Mouse (Mus musculus) megakaryocyte, embryonic 14.5 days (primary cell): ENCODE results near the gene Ssr3. TPM values are rescaled to one million over a fixed set of nuclear protein-coding genes. Genes with fewer than 3 reads are reported as not detected.
A peak's percentile ranks its signal among the peaks of the same experiment; 100 is the strongest.

ENCODE experiments used
- H3K27me3 ChIP-seq: replicated peaks from 2 replicates; pipeline ENCODE3; 2012; ENCODE audit warnings: inconsistent platforms
- H3K36me3 ChIP-seq: replicated peaks from 2 replicates; pipeline ENCODE3; 2012; ENCODE audit warnings: low read length, inconsistent platforms, mixed read lengths
- H3K4me1 ChIP-seq: 2 replicates; pipeline ENCODE4 v1.6.1; 2012; ENCODE audit warnings: inconsistent platforms
- H3K4me3 ChIP-seq: replicated peaks from 2 replicates; pipeline ENCODE3; 2012; ENCODE audit warnings: moderate library complexity, mild to moderate bottlenecking, inconsistent platforms
- H3K9me3 ChIP-seq: 2 replicates; pipeline ENCODE4 v1.6.1; 2012; ENCODE audit warnings: inconsistent platforms
- FLI1 ChIP-seq: IDR thresholded peaks from 2 replicates; pipeline ENCODE4 v1.6.1; 2012; ENCODE audit warnings: low read length, inconsistent platforms, mixed read lengths
- GATA1 ChIP-seq: IDR thresholded peaks from 3 replicates; pipeline ENCODE4 v1.6.1; 2012; ENCODE audit warnings: mixed read lengths, low read length, inconsistent platforms, borderline replicate concordance
- polyA plus RNA-seq: library from polyadenylated mRNA; stranded (reverse); fragments of >175 nt; gene quantifications from 2 replicates; pipeline ENCODE4 v1.2.3, GENCODE M21; 2012; ENCODE audit warnings: low replicate concordance; ENCODE audit not compliant: insufficient read depth

The Ssr3 gene
- 3.0 and 7.8 TPM in 2 replicates for polyA plus RNA-seq

DNA sequence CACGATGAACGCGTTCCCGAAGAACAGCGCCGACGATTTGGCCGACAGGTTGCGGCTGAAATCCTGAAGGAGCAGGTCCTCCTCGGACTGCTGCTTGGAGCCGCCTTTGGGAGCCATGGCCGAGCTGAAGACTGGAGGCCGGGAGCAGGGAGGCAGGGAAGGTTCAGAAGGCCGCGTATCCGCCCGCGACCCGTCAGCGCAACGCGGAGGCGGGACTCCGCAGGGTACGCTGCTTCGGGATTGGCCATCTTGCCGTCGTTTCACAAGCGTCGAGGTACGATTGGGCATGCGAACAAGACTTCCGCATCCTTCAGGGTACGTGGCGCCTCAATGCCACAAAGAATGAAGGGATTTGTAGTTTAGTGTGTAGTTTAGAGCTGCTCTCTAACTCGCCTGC lies at the start of gene Ssr3:
TSS of gene Ssr3 (minus strand) at position 203 of the 397 bp plus-strand sequence.
- H3K27me3 ChIP-seq, result no peaks in the 10 kb centered on the region
- H3K4me1 ChIP-seq, result peaks cover 30% of the 10 kb centered on the region
- peak within 1 kb of the TSS; percentile 98 for H3K4me3 ChIP-seq
- no peaks in the 10 kb centered on the region for H3K9me3 ChIP-seq
- TF ChIP-seq FLI1, result no peak
- TF ChIP-seq GATA1, result no peak
- H3K36me3 ChIP-seq, result peaks cover 29% of the 10 kb centered on the region

- TF ChIP-seq GATA1 (no peak), FLI1 (no peak)
- H3K9me3 ChIP-seq, result no peaks in the 10 kb centered on the region
- H3K4me1 ChIP-seq, result peaks cover 9% of the 10 kb centered on the region; the same call in 1 of the 2 replicates
- no peaks in the 10 kb centered on the region for H3K27me3 ChIP-seq
- no peaks in the 10 kb centered on the region for H3K36me3 ChIP-seq
- peak overlapping the region; percentile 14 for H3K4me3 ChIP-seq
Observed at GRCm38 (mm10) chr3:65441586-65442111, 49.2 kb upstream of the Ssr3 start.

DNA sequence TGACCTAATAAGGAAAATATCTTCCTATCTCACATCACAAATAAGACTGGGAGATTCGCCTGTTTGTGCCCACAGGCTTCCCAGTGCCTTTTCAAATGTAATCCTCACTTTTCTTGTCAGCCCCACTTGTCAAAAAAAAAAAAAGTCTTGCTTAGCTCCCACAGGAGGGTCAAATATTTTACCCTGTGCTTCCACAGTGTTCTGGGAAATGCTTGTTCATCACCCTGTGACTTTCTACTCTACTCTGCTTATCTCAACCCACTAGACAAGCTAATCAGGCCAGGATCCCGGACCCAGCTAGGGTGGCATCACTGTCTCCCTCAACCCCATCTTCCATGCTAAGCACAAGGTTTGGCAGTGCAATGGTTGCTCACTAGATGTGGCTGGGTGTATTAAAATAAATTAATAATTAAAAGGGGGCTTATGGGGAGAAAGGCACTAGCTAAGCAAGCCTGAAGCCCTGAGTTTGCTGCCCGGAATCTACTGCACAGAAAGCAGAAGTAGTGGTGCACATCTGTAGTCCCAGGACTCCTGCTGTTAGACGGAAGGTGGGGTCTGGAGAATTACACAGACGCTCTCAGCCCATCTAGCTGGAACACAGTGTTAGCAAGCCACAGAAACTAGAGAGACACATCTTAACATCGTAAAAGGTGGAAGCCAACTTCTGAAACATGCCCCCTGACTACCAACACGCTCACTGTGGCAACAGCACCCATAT lies 46.2 kb upstream of the Ssr3 start:
- Histone ChIP-seq H3K4me1 (peaks cover 9% of the 10 kb centered on the region; the same call in 1 of the 2 replicates), H3K9me3 (no peaks in the 10 kb centered on the region), H3K36me3 (no peaks in the 10 kb centered on the region), H3K4me3 (no peak overlapping the region), H3K27me3 (no peaks in the 10 kb centered on the region)
- TF ChIP-seq GATA1 (no peak), FLI1 (no peak)

GRCm38 (mm10) chr3:65435812-65436211 lies 43.4 kb upstream of the Ssr3 start:
- Histone ChIP-seq H3K4me1 (peaks cover 4% of the 10 kb centered on the region; the same call in 1 of the 2 replicates), H3K9me3 (no peaks in the 10 kb centered on the region), H3K27me3 (peaks cover 2% of the 10 kb centered on the region), H3K36me3 (no peaks in the 10 kb centered on the region), H3K4me3 (no peak overlapping the region)
- TF ChIP-seq FLI1, result no peak
- TF ChIP-seq GATA1, result no peak

GRCm38 (mm10) chr3:65435101-65435571 lies 42.7 kb upstream of the Ssr3 start:
- peaks cover 2% of the 10 kb centered on the region for H3K27me3 ChIP-seq
- no peak for TF ChIP-seq FLI1
- TF ChIP-seq GATA1, result no peak
- peak overlapping the region; percentile 24 for H3K4me3 ChIP-seq

GRCm38 (mm10) chr3:65432236-65432635 lies 39.8 kb upstream of the Ssr3 start:
- no peaks in the 10 kb centered on the region for H3K9me3 ChIP-seq
- no peaks in the 10 kb centered on the region for H3K4me1 ChIP-seq
- TF ChIP-seq FLI1, result no peak
- no peak for TF ChIP-seq GATA1
- no peaks in the 10 kb centered on the region for H3K36me3 ChIP-seq
- no peak overlapping the region for H3K4me3 ChIP-seq
- peaks cover 2% of the 10 kb centered on the region for H3K27me3 ChIP-seq

More at GRCm38 (mm10) chr3:65435101-65435571, 42.7 kb upstream of the Ssr3 start:
- Histone ChIP-seq H3K9me3 (no peaks in the 10 kb centered on the region), H3K36me3 (no peaks in the 10 kb centered on the region), H3K4me1 (peaks cover 4% of the 10 kb centered on the region; the same call in 1 of the 2 replicates)

DNA sequence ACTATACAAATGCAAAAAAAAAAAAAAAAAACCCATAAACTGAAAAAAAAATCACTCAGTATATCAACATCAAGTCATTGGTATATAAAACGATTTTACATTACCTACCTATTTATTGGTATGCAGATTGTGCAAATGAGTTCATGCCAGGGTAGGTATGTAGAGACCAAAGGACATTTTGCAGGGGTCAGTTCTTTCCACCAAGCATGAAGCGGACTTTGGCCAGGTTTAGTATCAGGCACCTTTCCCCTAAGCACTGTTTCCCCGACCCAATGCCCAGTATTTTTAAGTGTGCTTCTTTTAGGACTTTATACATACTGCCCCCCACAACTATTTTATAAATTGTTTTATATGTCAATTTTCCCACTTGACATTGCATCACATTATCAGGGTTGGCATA lies 27.3 kb upstream of the Ssr3 start:
- peaks cover 25% of the 10 kb centered on the region for H3K4me1 ChIP-seq
- TF ChIP-seq FLI1 (no peak), GATA1 (no peak)
- no peaks in the 10 kb centered on the region for H3K9me3 ChIP-seq
- H3K36me3 ChIP-seq, result no peaks in the 10 kb centered on the region
- no peak overlapping the region for H3K4me3 ChIP-seq
- peaks cover 1% of the 10 kb centered on the region for H3K27me3 ChIP-seq

DNA sequence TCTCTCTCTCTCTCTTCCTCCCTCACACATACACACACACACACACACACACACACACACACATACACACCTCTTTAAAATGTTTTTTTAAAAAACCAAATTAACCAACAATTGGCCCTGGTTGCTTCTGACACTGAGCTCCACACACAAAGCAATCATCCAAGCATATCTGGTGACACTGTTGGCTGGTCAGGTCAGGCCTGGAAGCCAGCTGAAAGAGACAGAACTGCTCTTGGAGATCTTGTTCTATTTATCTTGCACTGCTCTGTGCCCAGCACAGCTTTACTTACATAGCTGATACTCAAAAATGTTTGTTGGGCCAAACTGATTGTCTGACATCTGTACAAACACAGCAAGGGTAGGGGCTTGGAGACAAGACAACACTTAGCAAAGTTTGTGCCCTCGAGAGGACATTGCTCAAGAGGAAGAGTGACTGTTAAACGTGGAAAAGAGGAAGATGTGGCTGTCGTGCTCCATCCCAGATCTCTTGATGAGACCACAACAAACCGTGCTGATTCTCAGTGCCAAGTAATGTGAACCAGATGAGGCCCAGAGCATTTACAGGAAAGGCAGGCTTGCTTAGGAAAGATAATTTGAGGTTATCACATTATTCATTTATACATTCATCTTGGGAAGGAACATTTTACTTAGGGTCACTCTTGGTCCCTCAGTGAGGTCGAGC lies 25.6 kb upstream of the Ssr3 start:
- H3K4me1 ChIP-seq, result peaks cover 25% of the 10 kb centered on the region
- peaks cover 1% of the 10 kb centered on the region for H3K27me3 ChIP-seq
- no peaks in the 10 kb centered on the region for H3K9me3 ChIP-seq
- no peaks in the 10 kb centered on the region for H3K36me3 ChIP-seq
- H3K4me3 ChIP-seq, result peak overlapping the region; percentile 26
- no peak for TF ChIP-seq FLI1
- TF ChIP-seq GATA1, result no peak

- Histone ChIP-seq H3K4me3 (no peak overlapping the region), H3K36me3 (no peaks in the 10 kb centered on the region), H3K9me3 (peaks cover 8% of the 10 kb centered on the region), H3K27me3 (no peaks in the 10 kb centered on the region), H3K4me1 (peaks cover 25% of the 10 kb centered on the region)
- TF ChIP-seq GATA1, result no peak
- no peak for TF ChIP-seq FLI1
Observed at GRCm38 (mm10) chr3:65416571-65416970, 24.1 kb upstream of the Ssr3 start.
